31 mouse cellular contexts compared by ENCODE assay signal in genomic region chr6:138792802-138793201, GRCm38 (mm10).
"Had no signal": no experiment of that assay in that cellular context is flagged by ENCODE, and none has a peak within 500 bp of the region (broad histone marks: within the 10 kb centered on the region; RNA-seq: fewer than 3 reads in every experiment).

No protein-coding gene starts in this region.

- H3K27me3 ChIP-seq: limb, embryonic 12.5 days; limb, embryonic 13.5 days; limb, embryonic 15.5 days; liver, embryonic 12.5 days; liver, embryonic 13.5 days; liver, embryonic 15.5 days; lung, embryonic 15.5 days; megakaryocyte, embryonic 14.5 days; midbrain, embryonic 12.5 days; midbrain, embryonic 13.5 days; midbrain, embryonic 15.5 days; neural tube, embryonic 12.5 days had no signal

- H3K4me3 ChIP-seq: left cerebral cortex, adult 2 months; limb, embryonic 12.5 days; limb, embryonic 13.5 days; limb, embryonic 15.5 days; liver, embryonic 12.5 days; liver, embryonic 13.5 days; liver, embryonic 15.5 days; lung, embryonic 15.5 days; megakaryocyte, embryonic 14.5 days; midbrain, embryonic 10.5 days; midbrain, embryonic 12.5 days; midbrain, embryonic 13.5 days; midbrain, embryonic 15.5 days; myocyte; neural tube, embryonic 12.5 days had no signal

- H3K9ac ChIP-seq: limb, embryonic 12.5 days; limb, embryonic 13.5 days; limb, embryonic 15.5 days; liver, embryonic 12.5 days; liver, embryonic 13.5 days; liver, embryonic 14.5 days; liver, embryonic 15.5 days; liver, postnatal 0 days; lung, embryonic 14.5 days; lung, embryonic 15.5 days; midbrain, embryonic 12.5 days; midbrain, embryonic 13.5 days; midbrain, embryonic 15.5 days; neural tube, embryonic 12.5 days had no signal

- H3K9me3 ChIP-seq: limb, embryonic 12.5 days; limb, embryonic 13.5 days; limb, embryonic 15.5 days; liver, embryonic 12.5 days; liver, embryonic 13.5 days; liver, embryonic 15.5 days; lung, embryonic 15.5 days; midbrain, embryonic 10.5 days; midbrain, embryonic 12.5 days; midbrain, embryonic 13.5 days; midbrain, embryonic 15.5 days; neural tube, embryonic 12.5 days had no signal

- ATAC-seq: liver, embryonic 12.5 days; liver, postnatal 0 days; lung, postnatal 0 days; midbrain, embryonic 13.5 days; midbrain, embryonic 15.5 days; midbrain, embryonic 16.5 days had no signal

- H3K36me3 ChIP-seq: limb, embryonic 12.5 days; limb, embryonic 13.5 days; limb, embryonic 15.5 days; liver, embryonic 12.5 days; liver, embryonic 13.5 days; liver, embryonic 15.5 days; lung, embryonic 15.5 days; midbrain, embryonic 10.5 days; midbrain, embryonic 12.5 days; midbrain, embryonic 13.5 days; midbrain, embryonic 15.5 days; neural tube, embryonic 12.5 days had no signal

- DNase-seq: left cerebral cortex, postnatal 4 days; liver; liver, embryonic 13.5 days; liver, postnatal 0 days; lung, adult 18-20 months; lung, adult 2 months; lung, embryonic 14.5 days; lung, postnatal 10 days; lung, postnatal 14 days; lung, postnatal 36 days; lung, postnatal 4 days; midbrain, embryonic 14.5 days had no signal

- H3K4me1 ChIP-seq: limb, embryonic 12.5 days; limb, embryonic 13.5 days; limb, embryonic 15.5 days; liver, embryonic 12.5 days; liver, embryonic 13.5 days; liver, embryonic 15.5 days; lung, embryonic 15.5 days; megakaryocyte, embryonic 14.5 days; midbrain, embryonic 10.5 days; midbrain, embryonic 12.5 days; midbrain, embryonic 13.5 days; midbrain, embryonic 15.5 days; neural tube, embryonic 12.5 days had no signal

- H3K4me2 ChIP-seq: limb, embryonic 12.5 days; limb, embryonic 13.5 days; limb, embryonic 15.5 days; liver, embryonic 11.5 days; liver, embryonic 12.5 days; liver, embryonic 13.5 days; liver, embryonic 15.5 days; lung, embryonic 14.5 days; lung, embryonic 15.5 days; midbrain, embryonic 12.5 days; midbrain, embryonic 13.5 days; midbrain, embryonic 15.5 days; neural tube, embryonic 12.5 days had no signal

- H3K27ac ChIP-seq: left cerebral cortex, adult 2 months; limb, embryonic 12.5 days; limb, embryonic 13.5 days; limb, embryonic 15.5 days; liver, embryonic 12.5 days; liver, embryonic 13.5 days; liver, embryonic 14.5 days; liver, embryonic 15.5 days; lung, embryonic 15.5 days; macrophage; midbrain, embryonic 10.5 days; midbrain, embryonic 12.5 days; midbrain, embryonic 13.5 days; midbrain, embryonic 15.5 days; neural tube, embryonic 12.5 days had no signal
